Comparison of ENCODE assay signal across 8 mouse cellular contexts in genomic region chr6:81965296-81966067, GRCm38 (mm10). TPM values are rescaled to one million over a fixed set of nuclear protein-coding genes. Genes with fewer than 3 reads are reported as not detected.
A peak's percentile ranks its signal among the peaks of the same experiment; 100 is the strongest.
DNase-seq lines count a peak whose midpoint lies in the region; ATAC-seq and TF ChIP-seq lines count a peak whose summit lies in the region.

Gene Mrpl19 (minus strand): TSS chr6:81965958.

- H3K36me3 ChIP-seq in E14TG2a.4 (ENCODE audit: insufficient read depth, low read length), result peaks cover 40% of the 10 kb centered on the region
- peaks cover 32% of the 10 kb centered on the region for H3K36me3 ChIP-seq in forebrain, embryonic 13.5 days (ENCODE audit: poor library complexity, severe bottlenecking)
- H3K36me3 ChIP-seq in liver, postnatal 0 days (replicated peaks; ENCODE audit: insufficient read depth, low read length), result peaks cover 19% of the 10 kb centered on the region
- peaks cover 20% of the 10 kb centered on the region for H3K36me3 ChIP-seq in neural tube, embryonic 14.5 days (ENCODE audit: control insufficient read depth, insufficient read depth, low read length)

- intact Hi-C loops in heart, postnatal 10 days (cut with DNase I), result no loop called here

- peak within 1 kb of the TSS; percentile 77 for H3K9ac ChIP-seq in forebrain, embryonic 13.5 days
- H3K9ac ChIP-seq in liver, postnatal 0 days (replicated peaks), result peak within 1 kb of the TSS; percentile 79
- peak within 1 kb of the TSS; percentile 68 for H3K9ac ChIP-seq in neural tube, embryonic 14.5 days (replicated peaks; ENCODE audit: low read depth, low read length)

- no peaks in the 10 kb centered on the region for H3K27me3 ChIP-seq in E14TG2a.4 (ENCODE audit: insufficient read depth, low read length)
- no peaks in the 10 kb centered on the region for H3K27me3 ChIP-seq in forebrain, embryonic 13.5 days
- no peaks in the 10 kb centered on the region for H3K27me3 ChIP-seq in liver, postnatal 0 days (ENCODE audit: insufficient read depth, low read length)
- H3K27me3 ChIP-seq in neural tube, embryonic 14.5 days (ENCODE audit: control insufficient read depth, insufficient read depth, low read length), result no peaks in the 10 kb centered on the region

- under 1% methylated on average over 44 of the region's 44 CpGs for WGBS in forebrain, embryonic 13.5 days
- WGBS in large intestine, adult 2 months, result under 1% methylated on average over 44 of the region's 44 CpGs
- under 1% methylated on average over 44 of the region's 44 CpGs for WGBS in liver, postnatal 0 days (ENCODE audit: insufficient replicate concordance)
- WGBS in neural tube, embryonic 14.5 days, result under 1% methylated on average over 44 of the region's 44 CpGs

- TF ChIP-seq CTCF in E14TG2a.4 (conservative IDR thresholded peaks at IDR 0.05; ENCODE audit: low read length), result no peak
- TF ChIP-seq CTCF in liver, postnatal 0 days (IDR thresholded peaks at IDR 0.05; ENCODE audit: low read depth), result no peak

- H3K4me3 ChIP-seq in E14TG2a.4 (replicated peaks; ENCODE audit: low read length), result peak within 1 kb of the TSS; percentile 97
- peak within 1 kb of the TSS; percentile 79 for H3K4me3 ChIP-seq in forebrain, embryonic 13.5 days
- peak within 1 kb of the TSS; percentile 89 for H3K4me3 ChIP-seq in liver, postnatal 0 days (ENCODE audit: low read depth, low read length)
- peak within 1 kb of the TSS; percentile 90 for H3K4me3 ChIP-seq in neural tube, embryonic 14.5 days (ENCODE audit: low read depth, low read length)

- 0 out of 2 replicates have a peak within 1 kb of the TSS, but pooled peaks have one; percentile 14 for H3K27ac ChIP-seq in forebrain, embryonic 13.5 days
- H3K27ac ChIP-seq in liver, postnatal 0 days (ENCODE audit: low read depth), result no peak within 1 kb of the TSS
- no peak within 1 kb of the TSS for H3K27ac ChIP-seq in neural tube, embryonic 14.5 days (ENCODE audit: low read depth, low read length)

- H3K4me2 ChIP-seq in forebrain, embryonic 13.5 days, result peak within 1 kb of the TSS; percentile 77
- H3K4me2 ChIP-seq in liver, postnatal 0 days (ENCODE audit: low read depth, low read length), result peak within 1 kb of the TSS; percentile 86
- peak within 1 kb of the TSS; percentile 79 for H3K4me2 ChIP-seq in neural tube, embryonic 14.5 days (ENCODE audit: low read depth, low read length)

- DNase-seq in c-Kit-positive CD71-positive TER-119-positive erythroid progenitor cells, embryonic 14.5 days (ENCODE audit: low spot score), result peak; percentile 87
- DNase-seq in heart, postnatal 10 days, result peak; percentile 95 to 98
- peak; percentile 92 for DNase-seq in large intestine, adult 2 months (ENCODE audit: low read depth, low spot score)
- DNase-seq in liver, postnatal 0 days, result peak; percentile 93
- peak; percentile 91 for DNase-seq in testis, postnatal 10 days (ENCODE audit: low spot score)

- no peak for TF ChIP-seq EP300 in liver, postnatal 0 days (IDR thresholded peaks at IDR 0.05; ENCODE audit: low read depth)

- ATAC-seq in forebrain, embryonic 13.5 days, result peak; percentile 99
- ATAC-seq in liver, postnatal 0 days, result peak; percentile 99
- peak; percentile 99 for ATAC-seq in neural tube, embryonic 14.5 days (ENCODE audit: low read depth)

- H3K4me1 ChIP-seq in E14TG2a.4 (replicated peaks; ENCODE audit: low read depth, low read length), result peaks cover 29% of the 10 kb centered on the region
- peaks cover 10% of the 10 kb centered on the region for H3K4me1 ChIP-seq in forebrain, embryonic 13.5 days
- H3K4me1 ChIP-seq in liver, postnatal 0 days (ENCODE audit: insufficient read depth), result no peaks in the 10 kb centered on the region; the same call in 1 of the 2 replicates
- H3K4me1 ChIP-seq in neural tube, embryonic 14.5 days (ENCODE audit: control insufficient read depth, insufficient read depth, low read length), result peaks cover 8% of the 10 kb centered on the region

- H3K9me3 ChIP-seq in E14TG2a.4 (ENCODE audit: low read length), result no peaks in the 10 kb centered on the region
- H3K9me3 ChIP-seq in forebrain, embryonic 13.5 days (replicated peaks), result no peaks in the 10 kb centered on the region
- no peaks in the 10 kb centered on the region for H3K9me3 ChIP-seq in liver, postnatal 0 days (ENCODE audit: low read length)
- no peaks in the 10 kb centered on the region for H3K9me3 ChIP-seq in neural tube, embryonic 14.5 days (ENCODE audit: control insufficient read depth, low read length)

RNA-seq across cellular contexts. Expression of gene Mrpl19, which starts in this region (rescaled TPM):
- 50.1 and 52.2 TPM in 2 replicates for polyA plus RNA-seq in forebrain, embryonic 13.5 days (2015; fragmentation: Nextera tagmentation; extraction: Ambion mirVana)
- total RNA-seq in heart, postnatal 10 days (2021), result 10 to 100 TPM; 41.1 to 42.0 TPM
- 4.3 and 5.1 TPM in 2 replicates for polyA plus RNA-seq in large intestine, adult 2 months (2012; rRNA removed)
- 11.4 and 14.2 TPM in 2 replicates for polyA plus RNA-seq in liver, postnatal 0 days (2015; fragmentation: Nextera tagmentation; extraction: Ambion mirVana)
- polyA plus RNA-seq in neural tube, embryonic 14.5 days (2014; fragmentation: Nextera tagmentation; extraction: Ambion mirVana), result 42.1 and 42.6 TPM in 2 replicates
